Mouse (Mus musculus): ENCODE data around the gene Hcfc1. TPM values are rescaled to one million over a fixed set of nuclear protein-coding genes. Genes with fewer than 3 reads are reported as not detected.

Gene Hcfc1
- 31.8 and 88.6 TPM in 2 replicates for polyA plus RNA-seq (2012; rRNA removed; ENCODE audit: low replicate concordance)

GRCm38 (mm10) chrX:73966248-73967176 lies at the start of gene Hcfc1:
Hcfc1 (minus strand) TSS chrX:73966357.

GRCm38 (mm10) chrX:73930402-73931062 lies 35.6 kb downstream of the Hcfc1 start, which contains the start of gene Renbp:
Renbp (minus strand) TSS chrX:73930850.

GRCm38 (mm10) chrX:73921823-73922549 lies 44.2 kb downstream of the Hcfc1 start, which contains the start of the genes Arhgap4 and Naa10:
Arhgap4 (minus strand) TSS chrX:73921870.
Naa10 (minus strand) TSS chrX:73921944.

GRCm38 (mm10) chrX:73895719-73896118 lies 70.4 kb downstream of the Hcfc1 start, which contains the start of gene L1cam:
L1cam (minus strand) TSS chrX:73896105.

Other genes starting within 250 kb of the Hcfc1 start
- 37.1 and 41.0 TPM in 2 replicates for gene Abcd1, start 249.8 kb downstream of the Hcfc1 start, polyA plus RNA-seq (2012; rRNA removed; ENCODE audit: low replicate concordance)
- 0.93 and 1.0 TPM in 2 replicates for gene Plxnb3, start 209.3 kb downstream of the Hcfc1 start, polyA plus RNA-seq (2012; rRNA removed; ENCODE audit: low replicate concordance)
- 1.4 and 13.5 TPM in 2 replicates for gene Srpk3, start 192.0 kb downstream of the Hcfc1 start, polyA plus RNA-seq (2012; rRNA removed; ENCODE audit: low replicate concordance)
- gene Idh3g, start 179.5 kb downstream of the Hcfc1 start, polyA plus RNA-seq (2012; rRNA removed; ENCODE audit: low replicate concordance), result 469 and 721 TPM in 2 replicates
- 199 and 230 TPM in 2 replicates for gene Ssr4, start 179.3 kb downstream of the Hcfc1 start, polyA plus RNA-seq (2012; rRNA removed; ENCODE audit: low replicate concordance)
- gene Pdzd4, start 141.4 kb downstream of the Hcfc1 start, polyA plus RNA-seq (2012; rRNA removed; ENCODE audit: low replicate concordance), result 1.0 and 10.7 TPM in 2 replicates
- 0.05 TPM in 1 of 2 replicates, not detected in the other for gene Avpr2, start 74.3 kb downstream of the Hcfc1 start, polyA plus RNA-seq (2012; rRNA removed; ENCODE audit: low replicate concordance)
- gene L1cam, start 70.3 kb downstream of the Hcfc1 start, polyA plus RNA-seq (2012; rRNA removed; ENCODE audit: low replicate concordance), result 1.7 and 5.3 TPM in 2 replicates
- gene Arhgap4, start 44.5 kb downstream of the Hcfc1 start, polyA plus RNA-seq (2012; rRNA removed; ENCODE audit: low replicate concordance), result 12.7 and 18.0 TPM in 2 replicates
- 69.5 and 110 TPM in 2 replicates for gene Naa10, start 44.4 kb downstream of the Hcfc1 start, polyA plus RNA-seq (2012; rRNA removed; ENCODE audit: low replicate concordance)
- gene Renbp, start 35.5 kb downstream of the Hcfc1 start, polyA plus RNA-seq (2012; rRNA removed; ENCODE audit: low replicate concordance), result 15.6 and 30.8 TPM in 2 replicates
- 170 and 267 TPM in 2 replicates for gene Irak1, start 57.6 kb upstream of the Hcfc1 start, polyA plus RNA-seq (2012; rRNA removed; ENCODE audit: low replicate concordance)
- not detected in 2 replicates for gene Opn1mw, start 161.1 kb upstream of the Hcfc1 start, polyA plus RNA-seq (2012; rRNA removed; ENCODE audit: low replicate concordance)
- 4.6 and 11.3 TPM in 2 replicates for gene Mecp2, start 169.0 kb upstream of the Hcfc1 start, polyA plus RNA-seq (2012; rRNA removed; ENCODE audit: low replicate concordance)
- gene Tex28, start 201.5 kb upstream of the Hcfc1 start, polyA plus RNA-seq (2012; rRNA removed; ENCODE audit: low replicate concordance), result not detected in 2 replicates
- gene Tktl1, start 210.9 kb upstream of the Hcfc1 start, polyA plus RNA-seq (2012; rRNA removed; ENCODE audit: low replicate concordance), result 0.04 TPM in 1 of 2 replicates, not detected in the other